Mouse (Mus musculus) ES-Bruce4 (cell line): ENCODE results near the gene Rad50. TPM values are rescaled to one million over a fixed set of nuclear protein-coding genes. Genes with fewer than 3 reads are reported as not detected.

Experiments used
- H3K27ac ChIP-seq: 2 replicates; pipeline ENCODE4 v1.5.1; 2012; ENCODE audit warnings: low read length, inconsistent platforms; ENCODE audit not compliant: insufficient read depth
- H3K27me3 ChIP-seq: 2 replicates; pipeline ENCODE4 v1.6.1; 2012; ENCODE audit warnings: mild to moderate bottlenecking, low read length, inconsistent platforms; ENCODE audit not compliant: control insufficient read depth, poor library complexity, insufficient read depth, severe bottlenecking
- H3K36me3 ChIP-seq: 2 replicates; pipeline ENCODE4 v1.6.1; 2012; ENCODE audit warnings: inconsistent platforms, mild to moderate bottlenecking, low read length, moderate library complexity; ENCODE audit not compliant: control insufficient read depth, poor library complexity, insufficient read depth, severe bottlenecking
- H3K4me1 ChIP-seq: one replicate; pipeline ENCODE4 v1.8.1; 2011; ENCODE audit warnings: low read length; ENCODE audit not compliant: control insufficient read depth, insufficient read depth
- H3K4me3 ChIP-seq: 2 replicates; pipeline ENCODE4 v1.5.1; 2011; ENCODE audit warnings: low read depth, mild to moderate bottlenecking, low read length
- H3K9ac ChIP-seq: 2 replicates; pipeline ENCODE4 v1.6.1; 2012; ENCODE audit warnings: low read depth, mild to moderate bottlenecking, inconsistent platforms; ENCODE audit not compliant: poor library complexity, severe bottlenecking
- H3K9me3 ChIP-seq: replicated peaks from 2 replicates; pipeline ENCODE4 v1.6.1; 2012; ENCODE audit warnings: mild to moderate bottlenecking, low read length, inconsistent platforms; ENCODE audit not compliant: control insufficient read depth, poor library complexity, insufficient read depth, severe bottlenecking
- CTCF ChIP-seq: IDR thresholded peaks from one replicate; pipeline ENCODE4 v1.8.1; 2011; ENCODE audit warnings: low read depth, low read length
- EP300 ChIP-seq: IDR thresholded peaks from 2 replicates; pipeline ENCODE4 v1.6.1; 2011; ENCODE audit warnings: low read depth, low read length; ENCODE audit not compliant: insufficient read depth
- POLR2A ChIP-seq: IDR thresholded peaks from one replicate; pipeline ENCODE4 v1.8.1; 2011; ENCODE audit warnings: low read length; ENCODE audit not compliant: insufficient read depth
- polyA plus RNA-seq: library from polyadenylated mRNA; stranded (reverse); fragments of >200 nt; gene quantifications from 2 replicates; pipeline ENCODE4 v1.2.4, GENCODE M21; 2011; ENCODE audit warnings: low read depth; ENCODE audit not compliant: missing spikeins, insufficient read depth, insufficient read length

The Rad50 gene
- polyA plus RNA-seq, result 64.8 and 73.2 TPM in 2 replicates

GRCm38 (mm10) chr11:53706934-53707717, at the start of gene Rad50:
TSS of gene Rad50 (minus strand) at chr11:53707319.
- Histone ChIP-seq H3K4me1 (no peaks in the 10 kb centered on the region), H3K27ac (peak within 1 kb of the TSS; percentile 49), H3K4me3 (peak within 1 kb of the TSS; percentile 82), H3K27me3 (no peaks in the 10 kb centered on the region), H3K9me3 (no peaks in the 10 kb centered on the region), H3K9ac (peak within 1 kb of the TSS; percentile 86), H3K36me3 (peaks cover 4% of the 10 kb centered on the region; the same call in 1 of the 2 replicates)
- TF ChIP-seq EP300 (peak; percentile 45; the same call in 1 of the 2 replicates), POLR2A (peak; percentile 87), CTCF (no peak)

GRCm38 (mm10) chr11:53755011-53755595, 48.0 kb upstream of the Rad50 start:
- no peaks in the 10 kb centered on the region for H3K9me3 ChIP-seq

DNA sequence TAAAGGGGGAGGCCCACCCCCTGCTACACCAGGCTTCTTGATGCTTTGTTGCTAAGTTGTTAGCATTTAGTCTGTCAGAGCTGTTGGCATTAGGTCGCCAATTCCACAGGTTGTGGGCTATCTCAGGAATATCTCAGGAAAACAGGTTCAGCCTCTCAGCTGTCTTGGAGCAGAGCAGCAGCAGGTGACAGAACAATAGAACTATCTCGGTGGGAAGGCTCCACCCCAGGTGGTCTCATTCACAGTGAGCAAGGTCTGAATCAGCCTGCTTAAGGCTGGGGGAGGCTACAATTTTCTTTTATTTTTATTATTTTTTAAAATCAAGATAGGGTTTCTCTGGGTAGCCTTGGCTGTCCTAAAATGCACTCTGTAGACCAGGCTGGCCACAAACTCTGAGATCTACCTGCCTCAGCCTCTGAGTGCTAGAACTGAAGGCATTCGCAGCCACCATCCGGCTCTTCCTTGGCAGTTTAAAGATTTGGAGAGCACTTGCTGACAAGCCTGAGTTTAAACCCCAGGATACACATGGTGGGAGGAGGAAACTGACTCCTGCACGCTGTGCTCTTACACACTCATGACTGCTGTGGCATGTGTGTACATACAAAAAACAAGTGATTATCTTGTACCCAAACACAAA, 42.7 kb upstream of the Rad50 start:
- H3K9me3 ChIP-seq, result no peaks in the 10 kb centered on the region
- H3K4me1 ChIP-seq, result peaks cover 1% of the 10 kb centered on the region
- H3K36me3 ChIP-seq, result no peaks in the 10 kb centered on the region
- H3K9ac ChIP-seq, result no peak overlapping the region
- peak overlapping the region; percentile 34 for H3K27ac ChIP-seq
- no peaks in the 10 kb centered on the region for H3K27me3 ChIP-seq
- 0 out of 2 replicates have a peak, but pooled peaks have one; percentile 56 for TF ChIP-seq EP300
- TF ChIP-seq CTCF, result no peak
- no peak overlapping the region for H3K4me3 ChIP-seq

More at GRCm38 (mm10) chr11:53755011-53755595, 48.0 kb upstream of the Rad50 start:
- H3K4me1 ChIP-seq, result peaks cover 2% of the 10 kb centered on the region
- H3K27ac ChIP-seq, result no peak overlapping the region
- H3K9ac ChIP-seq, result no peak overlapping the region
- no peaks in the 10 kb centered on the region for H3K36me3 ChIP-seq
- H3K4me3 ChIP-seq, result no peak overlapping the region
- no peak for TF ChIP-seq EP300
- no peak for TF ChIP-seq POLR2A
- no peaks in the 10 kb centered on the region for H3K27me3 ChIP-seq

DNA sequence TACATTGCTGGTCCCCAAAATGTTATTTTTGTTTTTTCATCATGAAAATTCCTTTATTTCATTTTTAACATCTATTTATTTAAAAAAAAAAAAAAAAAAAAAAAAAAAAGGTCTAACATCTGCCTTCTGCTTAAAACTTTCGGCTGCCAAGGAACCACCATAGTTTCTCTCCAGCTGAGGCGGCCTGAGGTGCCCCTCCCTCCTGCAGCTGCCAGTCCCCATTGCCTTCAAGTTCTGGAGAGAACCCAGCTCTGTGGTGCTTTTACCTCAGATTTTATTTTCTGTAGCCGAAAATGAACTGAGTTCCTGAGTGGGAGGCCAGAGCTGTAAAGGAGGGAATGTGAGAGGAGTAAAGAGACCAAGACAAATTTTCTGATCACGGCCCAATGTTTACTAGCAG, 42.2 kb upstream of the Rad50 start:
- TF ChIP-seq CTCF (no peak), POLR2A (no peak), EP300 (no peak)
- peak overlapping the region; percentile 34; the same call in 1 of the 2 replicates for H3K27ac ChIP-seq
- H3K4me1 ChIP-seq, result peaks cover 5% of the 10 kb centered on the region
- H3K36me3 ChIP-seq, result no peaks in the 10 kb centered on the region
- no peak overlapping the region for H3K9ac ChIP-seq
- no peak overlapping the region for H3K4me3 ChIP-seq
- no peaks in the 10 kb centered on the region for H3K27me3 ChIP-seq
- no peaks in the 10 kb centered on the region for H3K9me3 ChIP-seq

GRCm38 (mm10) chr11:53748614-53749013, 41.5 kb upstream of the Rad50 start:
- Histone ChIP-seq H3K27me3 (no peaks in the 10 kb centered on the region), H3K36me3 (no peaks in the 10 kb centered on the region), H3K9me3 (no peaks in the 10 kb centered on the region), H3K4me1 (peaks cover 5% of the 10 kb centered on the region), H3K4me3 (no peak overlapping the region), H3K9ac (no peak overlapping the region), H3K27ac (no peak overlapping the region)
- TF ChIP-seq EP300 (no peak), CTCF (no peak), POLR2A (no peak)

- peaks cover 5% of the 10 kb centered on the region for H3K4me1 ChIP-seq
- H3K9me3 ChIP-seq, result no peaks in the 10 kb centered on the region
- no peak overlapping the region for H3K9ac ChIP-seq
- H3K36me3 ChIP-seq, result no peaks in the 10 kb centered on the region
- no peaks in the 10 kb centered on the region for H3K27me3 ChIP-seq
- no peak for TF ChIP-seq POLR2A
- no peak for TF ChIP-seq EP300
- TF ChIP-seq CTCF, result no peak
- H3K27ac ChIP-seq, result no peak overlapping the region
- no peak overlapping the region for H3K4me3 ChIP-seq
These were observed 40.9 kb upstream of the Rad50 start for GRCm38 (mm10) chr11:53747985-53748384.
